Mouse (Mus musculus) kidney, postnatal 4 days (tissue): ENCODE data around the gene Terf2ip.

Experiments
- DNase-seq, 2 experiments: peaks; one replicate each; pipeline ENCODE4 v3.0.0; 2021; ENCODE audit warnings: mixed read lengths in 2 of 2

Gene Terf2ip

GRCm38 (mm10) chr8:112011816-112012242 is 631 bp downstream of the Terf2ip start:
- DNase-seq = peak; percentile 51 to 66

- DNase-seq = no peak
Measured at GRCm38 (mm10) chr8:112014936-112015335, 3.7 kb downstream of the Terf2ip start, which contains the start of gene Gm6793. Gm6793 (minus strand) TSS chr8:112015036.

GRCm38 (mm10) chr8:112029455-112029854 is 18.3 kb downstream of the Terf2ip start:
- DNase-seq = no peak

- no peak for DNase-seq
Measured at GRCm38 (mm10) chr8:112030663-112031062, 19.5 kb downstream of the Terf2ip start.

GRCm38 (mm10) chr8:112033071-112033470 is 21.9 kb downstream of the Terf2ip start:
- no peak for DNase-seq

GRCm38 (mm10) chr8:112034603-112035002 is 23.4 kb downstream of the Terf2ip start:
- DNase-seq = peak; percentile 39 to 50

GRCm38 (mm10) chr8:112037521-112037920 is 26.3 kb downstream of the Terf2ip start:
- no peak for DNase-seq

- DNase-seq = peak; percentile 7 to 12
Measured at GRCm38 (mm10) chr8:112045182-112045581, 34.0 kb downstream of the Terf2ip start.

GRCm38 (mm10) chr8:112045896-112046295 is 34.7 kb downstream of the Terf2ip start:
- peak; percentile 87 to 88 for DNase-seq

GRCm38 (mm10) chr8:112048293-112048692 is 37.1 kb downstream of the Terf2ip start:
- no peak for DNase-seq

- no peak for DNase-seq
Measured at GRCm38 (mm10) chr8:112049984-112050383, 38.8 kb downstream of the Terf2ip start.

- no peak for DNase-seq
Measured at GRCm38 (mm10) chr8:112051537-112051936, 40.3 kb downstream of the Terf2ip start.

- no peak for DNase-seq
Measured at GRCm38 (mm10) chr8:112054456-112054855, 43.3 kb downstream of the Terf2ip start.

- DNase-seq = peak in 1 of 2 experiments; percentile 12
Measured at GRCm38 (mm10) chr8:112061372-112061771, 50.2 kb downstream of the Terf2ip start.
